Mouse (Mus musculus) hindbrain, embryonic 16.5 days (tissue): ENCODE results near the gene Apbb2. TPM values are rescaled to one million over a fixed set of nuclear protein-coding genes. Genes with fewer than 3 reads are reported as not detected.
"Not testable (repeated sequence)": the region's sequence is repeated elsewhere in the genome, so short reads cannot be mapped to it uniquely, and the experiment has no call there.

Experiments
- ATAC-seq: fragments of 200-750 bp; cut with Nextera tagmentation; 2 replicates; pipeline ENCODE4 v1.8.0; 2017; ENCODE audit warnings: moderate TSS enrichment, moderate library complexity
- H3K27ac ChIP-seq: fragments of 300-500 bp; sonication (generic); 2 replicates; pipeline ENCODE4 v1.5.1; 2014; ENCODE audit warnings: low read depth, mild to moderate bottlenecking, control low read depth, low read length, moderate library complexity
- H3K27me3 ChIP-seq: fragments of 300-500 bp; sonication (generic); replicated peaks from 2 replicates; pipeline ENCODE4 v1.6.1; 2014; ENCODE audit warnings: low read length; ENCODE audit not compliant: control insufficient read depth, insufficient read depth
- H3K36me3 ChIP-seq: fragments of 300-500 bp; sonication (generic); 2 replicates; pipeline ENCODE4 v1.6.1; 2014; ENCODE audit warnings: mild to moderate bottlenecking, low read length, moderate library complexity, mixed read lengths; ENCODE audit not compliant: control insufficient read depth, insufficient read depth
- H3K4me1 ChIP-seq: fragments of 300-500 bp; sonication (generic); 2 replicates; pipeline ENCODE4 v1.6.1; 2014; ENCODE audit warnings: low read depth, low read length; ENCODE audit not compliant: control insufficient read depth, insufficient read depth
- H3K4me2 ChIP-seq: fragments of 300-500 bp; sonication (generic); 2 replicates; pipeline ENCODE4 v1.6.1; 2014; ENCODE audit warnings: mild to moderate bottlenecking, low read length, control low read depth, moderate library complexity
- H3K4me3 ChIP-seq: fragments of 300-500 bp; sonication (generic); 2 replicates; pipeline ENCODE4 v1.5.1; 2014; ENCODE audit warnings: mild to moderate bottlenecking, low read length, control low read depth, moderate library complexity
- H3K9ac ChIP-seq: fragments of 300-500 bp; sonication (generic); 2 replicates; pipeline ENCODE4 v1.6.1; 2014; ENCODE audit warnings: low read depth, mild to moderate bottlenecking, control low read depth, low read length, moderate library complexity
- H3K9me3 ChIP-seq: fragments of 300-500 bp; sonication (generic); 2 replicates; pipeline ENCODE4 v1.6.1; 2014; ENCODE audit warnings: mild to moderate bottlenecking, low read length, moderate library complexity; ENCODE audit not compliant: control insufficient read depth
- WGBS: fragments of 180-500 bp; shearing (Covaris S2); extraction: QIAGEN DNeasy Blood & Tissue Kit; methylation state at CpG from one replicate; pipeline ENCODE4 v1.1.7; 2014; 5-methylcytosine and 5-hydroxymethylcytosine counted together
- polyA plus RNA-seq: library from polyadenylated mRNA; unstranded; fragments of >200 nt; fragmentation: Nextera tagmentation; extraction: Ambion mirVana; gene quantifications from 2 replicates; pipeline ENCODE4 v1.2.1, GENCODE M21; 2015

The Apbb2 gene
- polyA plus RNA-seq, 1 experiment from 2014 or later = 97.0 TPM

DNA sequence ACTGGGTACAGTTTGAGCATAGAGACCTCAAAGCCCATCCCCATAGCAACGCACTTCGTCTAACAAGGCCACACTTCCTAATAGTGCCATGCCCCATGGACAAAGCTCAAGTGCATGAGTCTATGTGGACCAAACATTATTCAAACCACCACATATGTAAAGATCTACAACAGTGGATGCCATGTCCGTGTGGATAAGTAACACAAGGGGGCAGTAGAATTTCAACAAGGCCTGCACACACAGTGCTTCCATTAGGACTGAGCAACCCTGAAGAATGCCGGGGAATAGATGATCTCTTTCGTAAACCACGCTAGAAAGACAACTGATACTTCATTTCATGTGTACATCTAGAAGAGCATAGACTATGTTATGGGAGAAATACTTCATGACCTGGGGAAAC lies 337.8 kb downstream of the Apbb2 start:
- Histone ChIP-seq H3K4me1 (no peaks in the 10 kb centered on the region), H3K9me3 (no peaks in the 10 kb centered on the region; the same call in 1 of the 2 replicates), H3K9ac (no peak overlapping the region), H3K4me3 (no peak overlapping the region), H3K27ac (no peak overlapping the region), H3K27me3 (no peaks in the 10 kb centered on the region), H3K4me2 (no peak overlapping the region), H3K36me3 (no peaks in the 10 kb centered on the region)
- ATAC-seq = no peak
- WGBS = 78% methylated on average over 6 of the region's 6 CpGs

- no peaks in the 10 kb centered on the region for H3K36me3 ChIP-seq
- no peak overlapping the region for H3K4me3 ChIP-seq
- H3K27ac ChIP-seq = no peak overlapping the region
- no peak overlapping the region for H3K4me2 ChIP-seq
- no peak overlapping the region for H3K9ac ChIP-seq
- no peaks in the 10 kb centered on the region for H3K4me1 ChIP-seq
- WGBS = 84% methylated on average over 2 of the region's 2 CpGs
- no peaks in the 10 kb centered on the region for H3K27me3 ChIP-seq
- no peaks in the 10 kb centered on the region for H3K9me3 ChIP-seq
- no peak for ATAC-seq
Observed at GRCm38 (mm10) chr5:66279650-66280049, 338.9 kb downstream of the Apbb2 start.

DNA sequence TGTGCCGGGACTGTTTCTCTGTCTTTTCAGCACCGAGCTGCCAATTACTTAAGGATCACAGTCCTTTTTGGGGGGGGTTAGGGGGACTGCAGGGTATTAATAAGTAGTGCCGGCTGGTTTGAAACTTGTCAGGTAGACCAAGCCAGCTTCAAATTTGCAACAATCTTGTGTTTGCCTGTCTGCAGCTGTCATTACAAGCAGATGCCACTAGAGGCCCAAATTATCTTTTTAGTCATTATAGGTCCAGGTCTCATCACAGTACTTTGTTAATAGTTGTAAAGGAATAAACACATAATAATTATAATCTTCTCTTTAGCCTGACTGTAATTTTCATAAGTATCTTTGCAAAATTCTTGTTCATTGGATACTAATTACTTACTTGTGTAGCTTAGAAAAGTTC lies 344.2 kb downstream of the Apbb2 start:
- H3K27ac ChIP-seq = no peak overlapping the region
- WGBS = 55% methylated on average over 3 of the region's 3 CpGs
- no peaks in the 10 kb centered on the region for H3K4me1 ChIP-seq
- H3K36me3 ChIP-seq = no peaks in the 10 kb centered on the region
- no peaks in the 10 kb centered on the region for H3K27me3 ChIP-seq
- no peaks in the 10 kb centered on the region for H3K9me3 ChIP-seq
- no peak overlapping the region for H3K4me2 ChIP-seq
- ATAC-seq = no peak
- no peak overlapping the region for H3K9ac ChIP-seq
- no peak overlapping the region for H3K4me3 ChIP-seq

DNA sequence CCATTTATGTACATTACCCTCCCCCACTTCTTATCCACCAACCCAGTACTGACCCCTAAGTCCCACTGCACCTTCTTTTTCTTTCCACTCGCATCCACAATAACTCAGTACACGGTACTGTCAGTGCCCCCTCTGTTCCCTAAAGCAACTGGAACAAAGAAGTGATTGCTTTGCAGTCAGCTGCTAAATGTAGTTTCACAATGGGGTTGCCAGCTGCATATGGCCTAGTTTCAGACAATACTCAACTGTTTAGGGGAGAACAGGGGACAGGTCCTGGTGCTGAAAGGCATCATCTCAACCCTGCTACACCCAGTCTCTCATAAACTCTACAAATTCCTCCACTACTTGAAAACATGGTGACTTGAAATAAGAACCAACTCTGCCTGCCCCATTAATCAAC lies 347.4 kb downstream of the Apbb2 start:
- no peak overlapping the region for H3K4me3 ChIP-seq
- no peak for ATAC-seq
- H3K36me3 ChIP-seq = no peaks in the 10 kb centered on the region
- no peaks in the 10 kb centered on the region for H3K27me3 ChIP-seq
- H3K27ac ChIP-seq = no peak overlapping the region
- H3K9me3 ChIP-seq = no peaks in the 10 kb centered on the region
- WGBS = 39% methylated on average over 2 of the region's 2 CpGs
- no peak overlapping the region for H3K9ac ChIP-seq
- H3K4me1 ChIP-seq = no peaks in the 10 kb centered on the region
- H3K4me2 ChIP-seq = no peak overlapping the region

DNA sequence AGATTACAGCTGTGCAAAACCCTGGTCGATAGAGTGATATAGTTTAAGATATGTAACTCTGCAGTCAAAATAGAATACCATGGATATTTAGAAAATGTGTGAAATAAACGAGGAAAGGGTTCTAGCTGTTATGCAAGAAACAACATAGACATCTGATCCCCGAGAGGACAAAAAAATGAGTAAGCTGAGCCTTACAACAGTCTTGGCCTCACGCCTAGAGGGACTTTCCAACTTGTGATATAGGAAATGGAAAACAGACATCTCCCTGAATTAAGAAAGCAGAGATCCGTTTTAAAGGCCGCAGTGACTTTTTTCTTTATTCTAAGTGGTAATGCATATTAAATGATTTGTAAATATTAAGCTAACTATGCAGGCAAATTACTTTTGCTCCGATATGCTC lies 349.0 kb downstream of the Apbb2 start:
- Histone ChIP-seq H3K9me3 (no peaks in the 10 kb centered on the region), H3K4me1 (no peaks in the 10 kb centered on the region), H3K9ac (no peak overlapping the region), H3K27ac (no peak overlapping the region), H3K4me2 (no peak overlapping the region), H3K4me3 (no peak overlapping the region), H3K27me3 (no peaks in the 10 kb centered on the region), H3K36me3 (no peaks in the 10 kb centered on the region)
- 82% methylated on average over 7 of the region's 7 CpGs for WGBS
- no peak for ATAC-seq

GRCm38 (mm10) chr5:66263398-66263797 lies 355.2 kb downstream of the Apbb2 start:
- Histone ChIP-seq H3K27ac (no peak overlapping the region), H3K4me3 (no peak overlapping the region), H3K4me2 (no peak overlapping the region), H3K27me3 (no peaks in the 10 kb centered on the region), H3K9me3 (no peaks in the 10 kb centered on the region), H3K4me1 (peaks cover 4% of the 10 kb centered on the region), H3K36me3 (no peaks in the 10 kb centered on the region), H3K9ac (no peak overlapping the region)
- WGBS = 40% methylated on average over 4 of the region's 4 CpGs
- no peak for ATAC-seq

GRCm38 (mm10) chr5:66262475-66262874 lies 356.1 kb downstream of the Apbb2 start:
- Histone ChIP-seq H3K36me3 (no peaks in the 10 kb centered on the region), H3K4me2 (no peak overlapping the region), H3K27me3 (no peaks in the 10 kb centered on the region), H3K27ac (no peak overlapping the region), H3K9ac (no peak overlapping the region), H3K9me3 (no peaks in the 10 kb centered on the region), H3K4me3 (no peak overlapping the region), H3K4me1 (peaks cover 4% of the 10 kb centered on the region)
- 93% methylated on average over 2 of the region's 2 CpGs for WGBS
- ATAC-seq = no peak

- H3K4me1 ChIP-seq = peaks cover 4% of the 10 kb centered on the region
- no peaks in the 10 kb centered on the region for H3K36me3 ChIP-seq
- no peaks in the 10 kb centered on the region for H3K27me3 ChIP-seq
- H3K9ac ChIP-seq = peak within 1 kb of the TSS; percentile 82
- ATAC-seq = peak; percentile 95
- H3K4me3 ChIP-seq = peak within 1 kb of the TSS; percentile 69
- H3K9me3 ChIP-seq = no peaks in the 10 kb centered on the region
- peak within 1 kb of the TSS; percentile 68 for H3K27ac ChIP-seq
- H3K4me2 ChIP-seq = peak within 1 kb of the TSS; percentile 97
- WGBS = 0% methylated on average over 41 of the region's 44 CpGs
Observed at GRCm38 (mm10) chr5:66259756-66260448, 358.7 kb downstream of the Apbb2 start, which contains the start of gene Nsun7. Gene Nsun7 (plus strand): TSS chr5:66259897.

GRCm38 (mm10) chr5:66259431-66259755 lies 359.2 kb downstream of the Apbb2 start:
- H3K9me3 ChIP-seq, H3K4me1 ChIP-seq, H3K36me3 ChIP-seq, H3K27me3 ChIP-seq: not testable (repeated sequence)
- peak; percentile 68; the same call in 1 of the 2 replicates for ATAC-seq
- peak overlapping the region; percentile 69 for H3K4me3 ChIP-seq
- peak overlapping the region; percentile 82 for H3K9ac ChIP-seq
- WGBS = 3% methylated on average over 5 of the region's 5 CpGs
- peak overlapping the region; percentile 97 for H3K4me2 ChIP-seq
- H3K27ac ChIP-seq = peak overlapping the region; percentile 68; the same call in 1 of the 2 replicates
